Mouse (Mus musculus): ENCODE data around the gene Dand5.
A peak's percentile ranks its signal among the peaks of the same experiment; 100 is the strongest.

Gene Dand5

DNA sequence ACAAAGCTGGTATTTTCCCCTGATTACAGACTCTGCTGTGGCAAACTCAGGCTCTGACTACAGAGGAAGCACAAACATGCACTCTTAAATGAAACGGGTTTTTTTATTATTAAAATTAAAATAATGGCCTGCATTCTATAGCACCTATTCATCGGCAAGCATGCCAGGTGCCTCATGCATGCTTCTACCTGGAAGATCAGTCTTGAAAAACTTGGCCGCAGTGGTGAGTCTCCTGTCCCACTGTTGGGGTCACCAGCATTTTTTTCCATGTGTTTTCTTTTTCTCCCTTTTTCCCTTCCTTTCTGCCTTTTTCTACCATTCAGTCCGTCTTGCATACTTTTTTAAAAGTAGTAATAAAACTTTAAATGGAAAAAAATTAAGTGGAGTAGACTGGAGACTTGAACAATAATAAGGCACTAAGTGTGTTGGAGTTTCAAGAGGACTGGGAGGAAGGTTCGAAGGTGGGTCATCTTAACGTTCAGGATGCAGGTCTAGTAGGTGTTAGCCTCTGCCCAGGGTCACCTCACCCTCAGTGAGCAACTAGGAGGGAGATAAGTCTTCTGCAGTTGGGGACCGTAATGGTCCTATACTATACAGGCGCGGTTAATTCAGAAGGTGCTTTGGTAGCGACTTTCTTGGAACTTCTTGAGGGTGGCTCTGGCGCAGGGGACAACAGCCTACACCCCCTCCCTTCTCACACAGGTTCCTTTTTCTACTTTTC is 39.3 kb downstream of the Dand5 start:
- DNase-seq = no peak

DNA sequence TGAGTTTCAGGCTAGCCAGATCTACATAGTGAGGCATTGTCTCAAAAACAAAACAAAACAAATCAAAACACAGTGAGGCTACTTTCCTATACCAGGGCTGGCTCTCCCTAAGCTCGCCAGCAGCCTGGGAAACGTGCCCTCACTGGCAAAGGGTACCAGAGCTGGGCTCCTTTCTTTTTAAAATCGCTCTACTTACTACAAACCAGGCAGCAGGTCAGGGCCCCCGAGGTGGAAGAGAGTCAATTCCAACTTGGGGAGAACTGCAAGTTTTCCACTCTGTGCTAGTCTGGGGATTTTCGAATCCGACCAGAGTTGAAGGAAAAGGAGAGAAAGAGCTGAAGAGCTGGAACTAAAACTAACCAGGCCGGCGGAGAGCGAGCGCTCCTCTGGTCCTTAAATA is 39.9 kb downstream of the Dand5 start:
- no peak for DNase-seq

DNA sequence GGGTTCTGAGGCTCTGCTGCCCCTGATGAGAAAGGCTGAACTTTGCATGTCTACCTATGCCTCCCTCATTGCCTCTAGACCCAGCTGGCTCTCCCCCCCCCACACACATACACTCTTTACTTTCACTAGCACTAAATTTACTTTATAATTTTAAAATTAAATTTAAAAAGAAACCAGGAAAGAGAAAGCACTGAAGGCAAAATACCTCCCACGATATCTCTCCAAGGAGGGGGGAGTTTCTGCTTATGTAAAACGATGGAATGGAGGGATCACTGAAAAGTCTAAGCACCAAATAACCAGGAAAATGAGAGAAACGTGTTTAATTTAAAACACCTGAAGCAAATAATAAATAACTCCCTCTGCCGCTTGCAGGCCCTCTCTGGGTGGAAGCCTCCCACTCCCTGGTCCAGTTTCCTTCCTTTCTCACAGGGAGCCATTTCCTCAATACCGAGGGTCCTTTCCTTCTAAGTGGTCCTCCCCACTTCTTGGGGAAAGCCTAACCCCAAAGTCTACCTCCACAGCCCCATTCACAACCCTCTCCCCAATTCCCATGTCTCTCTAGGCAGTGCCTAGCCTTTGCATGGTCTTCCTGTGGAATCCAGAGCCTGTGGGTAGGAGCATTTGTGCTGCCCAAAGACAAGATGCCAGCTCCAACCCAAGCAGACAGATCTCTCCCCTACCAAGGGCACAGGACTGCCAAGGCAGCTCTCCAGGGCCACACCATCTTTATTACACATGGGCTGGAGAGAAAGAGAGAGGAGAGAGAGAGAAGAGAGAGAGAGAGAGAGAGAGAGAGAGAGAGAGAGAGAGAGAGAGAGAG is 40.7 kb downstream of the Dand5 start:
- no peak for DNase-seq

DNA sequence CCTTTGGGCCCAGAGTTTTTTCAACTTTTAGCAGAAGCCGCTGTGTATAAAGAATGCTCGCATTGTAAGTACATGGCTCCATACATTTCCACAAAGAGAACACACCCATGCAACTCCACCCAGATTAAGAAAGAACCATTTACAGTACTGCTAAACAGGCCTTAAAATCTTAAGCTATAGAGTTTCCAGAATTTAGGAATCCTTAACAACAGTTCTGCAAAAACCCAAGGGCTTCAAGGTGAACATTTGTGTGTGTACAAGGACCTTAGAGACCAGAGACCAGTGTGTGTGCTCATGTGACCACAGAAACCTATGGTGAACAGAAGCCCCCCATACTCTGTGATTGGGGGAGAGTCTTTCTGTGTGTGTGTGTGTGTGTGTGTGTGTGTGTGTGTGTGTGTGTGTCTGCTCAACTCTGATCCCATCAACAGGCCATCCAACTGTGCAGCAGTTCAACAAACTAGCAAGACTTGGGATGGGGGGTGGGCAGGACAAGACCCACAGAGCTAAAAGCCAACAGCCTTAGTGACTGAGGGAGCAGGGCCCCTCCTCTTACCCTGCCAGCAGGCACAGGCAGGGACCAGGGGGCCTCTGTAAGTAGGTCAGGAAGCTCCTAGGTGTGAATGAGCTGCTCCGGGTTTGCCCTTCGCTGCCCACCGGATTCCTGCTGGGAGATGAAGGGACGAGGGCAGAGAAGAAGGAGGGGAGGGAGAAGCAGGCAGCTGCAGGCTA is 41.5 kb downstream of the Dand5 start:
- no peak for DNase-seq

DNA sequence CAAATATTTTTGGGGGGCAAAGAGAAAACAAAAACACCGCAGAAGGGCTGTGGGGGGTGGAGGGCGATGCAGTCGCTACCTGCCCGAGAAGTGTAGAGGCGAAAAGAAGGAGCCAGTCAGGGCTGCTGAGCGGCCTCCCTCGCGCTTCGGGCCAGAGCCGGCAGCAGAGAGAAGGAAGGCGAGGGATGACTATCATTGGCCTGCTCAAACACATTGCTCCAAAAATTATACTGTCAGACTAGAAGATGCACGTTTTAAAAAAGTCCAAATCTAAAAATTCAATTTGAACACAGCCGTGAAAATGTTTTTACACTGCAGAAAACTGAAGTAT is 42.4 kb downstream of the Dand5 start:
- no peak for DNase-seq

DNA sequence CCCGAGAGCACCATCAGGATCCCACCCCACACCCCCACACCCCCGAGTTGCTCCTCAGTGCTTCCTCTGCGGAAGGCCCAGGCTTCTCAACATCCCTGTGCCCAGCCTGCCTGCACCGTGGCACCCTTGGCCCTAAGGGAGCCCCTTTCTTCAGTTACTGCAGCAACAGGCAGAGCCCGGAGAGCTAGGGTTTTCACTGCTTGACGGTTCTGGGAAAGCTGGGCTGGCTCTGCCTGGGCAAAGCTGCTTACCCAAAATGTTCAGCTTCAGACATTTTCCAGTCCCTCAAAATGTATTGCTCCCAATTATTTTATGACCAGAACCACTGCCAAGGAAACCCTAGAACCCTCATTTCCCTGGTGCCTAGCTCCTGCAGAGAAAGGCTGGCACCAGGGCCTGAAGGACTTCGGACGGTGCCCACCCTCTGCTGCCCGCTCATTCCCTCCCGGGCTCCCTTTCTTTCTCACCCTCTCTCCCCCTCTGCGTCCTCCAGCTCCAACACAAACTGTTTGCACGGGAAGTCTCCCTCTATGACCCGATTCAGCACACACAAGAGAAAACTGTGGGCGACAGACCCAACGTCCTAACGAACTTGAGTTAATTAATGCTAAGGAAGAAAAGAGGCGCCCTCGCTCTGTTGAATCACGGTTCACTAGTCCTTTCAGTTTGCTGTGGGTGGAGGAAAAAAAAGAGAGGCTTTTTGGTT is 43.0 kb downstream of the Dand5 start:
- DNase-seq = no peak

DNA sequence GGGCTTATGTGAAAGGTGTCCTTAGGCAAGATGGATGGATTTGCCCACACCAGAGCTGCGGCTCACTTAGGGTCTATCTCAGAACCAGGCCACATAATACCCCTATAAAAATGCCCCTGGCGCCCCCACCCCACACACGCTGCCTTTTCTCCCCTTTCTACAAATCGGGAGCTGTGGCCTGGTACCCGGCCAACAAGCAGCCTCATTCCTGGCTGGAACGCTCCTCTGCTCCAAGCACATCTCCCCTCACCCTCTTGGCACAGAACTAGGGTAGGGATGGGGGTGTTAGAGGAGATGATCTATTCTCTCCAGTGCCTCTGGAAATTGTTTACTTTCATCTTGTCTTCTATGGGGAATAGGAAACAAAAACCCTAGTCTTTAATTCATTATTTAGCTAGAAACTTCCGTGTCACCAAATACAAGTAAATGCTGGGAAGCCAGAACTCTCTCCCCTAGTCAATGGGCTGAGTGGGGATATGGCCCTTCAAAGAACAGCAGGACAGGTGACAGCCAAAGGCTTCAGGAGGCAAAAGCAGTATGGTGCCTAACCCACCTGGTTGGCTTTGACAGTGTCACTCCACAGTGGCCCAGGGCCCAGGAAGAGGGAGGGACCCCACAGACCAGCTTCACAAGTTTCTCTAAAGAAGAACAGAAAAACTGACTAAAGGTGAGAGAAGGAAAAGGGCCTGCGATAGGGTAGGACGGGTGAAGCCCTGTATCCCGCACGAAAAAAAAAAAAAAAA is 43.8 kb downstream of the Dand5 start:
- DNase-seq = peak; percentile 59

DNA sequence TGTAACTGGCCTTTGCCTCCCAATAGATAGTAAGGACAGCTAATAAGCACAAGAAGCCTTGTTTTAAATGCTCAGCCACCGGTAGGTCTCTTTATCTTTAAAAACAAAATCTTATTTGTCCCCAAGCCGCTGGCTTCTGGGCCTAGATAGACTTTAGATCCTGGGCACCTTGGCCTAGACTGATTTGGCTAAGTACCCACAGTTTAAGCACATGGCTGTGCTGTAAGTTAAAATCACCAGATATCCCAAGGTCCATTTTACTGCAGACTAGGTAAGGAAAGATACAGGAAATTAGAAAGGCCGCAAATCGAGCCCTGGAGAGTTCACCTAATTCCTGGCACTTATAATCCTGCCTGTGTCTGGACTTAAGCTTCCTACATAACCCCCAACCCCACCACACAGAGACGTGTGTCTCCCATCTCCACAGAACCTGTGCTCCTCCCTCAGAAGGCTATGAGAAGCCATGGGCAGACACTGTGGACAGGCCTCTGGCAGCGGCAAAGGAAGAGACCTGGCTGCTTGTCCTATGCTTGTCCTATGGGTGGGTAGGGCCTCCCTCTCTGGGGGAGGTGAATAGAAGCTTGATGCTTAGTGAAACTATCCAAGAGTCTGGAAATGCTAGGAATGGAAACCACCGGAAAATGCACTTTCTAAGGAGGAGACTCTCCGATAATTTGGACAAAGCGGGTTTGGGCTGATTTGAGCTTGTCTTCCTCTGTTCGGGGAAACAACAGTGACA is 44.6 kb downstream of the Dand5 start:
- DNase-seq = no peak

DNA sequence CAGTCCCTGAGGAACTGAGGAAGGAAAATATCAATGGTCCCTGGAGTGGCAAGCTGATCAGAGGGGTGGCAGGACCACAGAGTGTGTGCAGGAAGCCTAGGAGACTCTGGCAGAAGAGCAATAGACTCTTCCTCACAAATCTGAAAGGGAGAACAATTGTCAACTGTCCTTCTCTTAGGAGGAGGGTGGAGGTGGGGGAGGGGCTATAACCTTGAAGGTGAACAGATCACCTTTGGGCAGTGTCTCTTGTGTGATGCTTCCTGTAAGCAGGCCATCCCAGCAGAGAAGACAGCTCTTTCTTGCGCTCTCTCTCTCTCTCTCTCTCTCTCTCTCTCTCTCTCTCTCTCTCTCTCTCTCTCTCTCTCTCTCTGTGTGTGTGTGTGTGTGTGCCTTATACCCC is 46.1 kb downstream of the Dand5 start:
- no peak for DNase-seq

DNA sequence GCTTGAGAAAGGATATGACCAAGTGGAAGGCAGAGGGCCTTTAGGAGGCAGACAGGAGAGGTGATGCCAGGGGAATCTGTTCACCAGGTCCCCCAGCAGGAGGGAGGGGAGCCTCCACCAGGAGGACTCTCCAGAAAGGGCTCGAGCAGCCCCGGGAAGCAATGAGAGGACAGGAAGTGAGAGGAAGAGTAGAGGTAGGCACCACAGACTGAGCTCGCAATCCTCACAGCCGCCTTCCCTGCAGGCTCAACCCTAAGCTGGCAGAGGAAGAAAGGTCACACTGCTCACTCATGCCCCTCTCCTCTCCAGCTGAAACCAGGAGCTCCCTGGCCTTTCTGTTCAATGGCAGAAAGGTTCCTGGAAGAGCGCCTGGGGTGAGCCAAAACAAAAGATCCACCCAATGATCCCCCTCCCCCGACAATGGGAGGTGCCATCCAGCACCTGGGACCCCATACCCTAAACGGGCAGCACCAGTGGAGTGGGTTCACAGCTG is 47.0 kb downstream of the Dand5 start:
- no peak for DNase-seq

DNA sequence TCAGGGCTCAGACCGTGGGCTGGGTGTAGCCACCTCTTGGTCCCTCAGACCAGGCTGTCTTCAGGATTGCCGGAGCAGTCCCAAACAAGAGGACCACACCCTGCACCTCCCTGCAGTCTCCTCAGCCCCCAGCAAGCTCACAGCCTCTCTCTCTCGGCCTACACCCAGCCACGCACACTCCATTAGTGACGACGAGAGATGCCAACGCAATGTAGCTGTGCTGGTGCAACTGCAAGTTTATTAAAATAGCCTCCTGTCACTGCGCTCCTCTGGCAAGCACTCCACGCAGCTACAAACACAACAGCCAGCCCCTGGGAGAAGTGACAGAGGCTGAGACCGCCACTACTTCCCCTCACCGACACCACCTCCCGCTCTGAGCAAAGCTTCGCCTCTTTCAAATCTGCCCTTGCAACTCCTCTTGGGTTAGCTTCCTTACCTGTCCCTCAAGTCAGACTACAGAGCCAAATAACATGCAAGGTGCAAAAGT is 47.5 kb downstream of the Dand5 start:
- peak; percentile 58 for DNase-seq

DNA sequence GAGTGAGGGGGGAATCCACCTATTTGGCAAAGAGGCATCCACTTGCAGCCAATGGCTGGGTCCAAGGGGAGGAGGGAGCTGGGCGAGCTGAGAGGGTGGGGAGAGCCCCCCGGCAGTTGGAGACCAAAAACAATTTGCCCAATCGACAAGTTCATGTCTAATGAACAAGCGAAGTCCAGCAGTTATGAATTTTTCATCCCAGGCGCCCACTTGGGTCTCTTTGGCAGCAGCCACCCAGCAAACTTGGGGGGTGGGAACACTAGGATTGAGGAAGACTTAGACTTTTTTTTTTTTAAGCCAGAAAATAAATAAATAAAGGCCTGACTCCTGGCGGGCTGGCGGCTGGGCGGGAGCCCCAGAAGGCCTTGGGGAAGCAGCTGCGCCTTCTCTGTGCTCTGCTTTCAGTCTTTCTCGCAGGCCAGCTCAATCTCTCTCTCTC is 48.1 kb downstream of the Dand5 start:
- DNase-seq = peak; percentile 73

DNA sequence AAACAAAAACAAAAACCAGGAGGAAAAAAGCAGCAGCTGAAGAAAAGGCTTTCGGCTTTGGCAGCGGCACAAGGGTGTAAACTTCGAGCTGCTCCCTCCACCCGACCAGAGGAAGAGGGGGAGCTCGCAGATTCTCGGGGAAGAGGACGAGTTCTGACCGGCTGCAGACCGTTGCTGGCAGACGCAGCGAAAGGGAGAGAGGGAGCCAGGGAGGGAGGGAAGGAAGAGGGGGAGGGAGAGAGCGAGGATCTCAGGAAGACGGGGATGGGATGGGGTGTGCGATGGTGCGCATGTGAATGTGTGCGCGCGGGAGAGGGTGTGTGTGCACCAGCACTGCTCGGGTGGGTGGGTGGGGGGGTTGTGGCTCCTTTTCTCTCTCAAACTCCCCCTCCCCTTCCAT is 48.8 kb downstream of the Dand5 start:
- peak; percentile 84 for DNase-seq

DNA sequence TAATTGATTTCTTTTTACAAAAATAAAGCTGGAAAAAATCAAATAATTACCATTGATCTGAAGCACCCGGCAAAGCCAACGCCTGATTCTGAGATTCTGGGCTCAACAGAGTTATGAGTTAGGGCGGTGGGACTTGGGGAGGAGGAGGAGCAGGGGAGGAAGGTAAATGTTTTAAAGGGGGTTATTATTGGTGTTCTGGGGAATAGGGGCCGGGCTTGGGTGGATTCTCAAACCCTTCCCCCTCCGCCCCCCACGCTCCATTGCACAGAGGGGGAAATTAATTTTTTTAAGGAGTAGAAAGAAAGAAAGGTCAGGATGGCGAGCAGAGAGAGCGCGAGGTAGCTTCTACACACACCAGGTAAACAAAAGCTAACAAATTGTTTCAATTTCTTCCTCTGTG is 49.3 kb downstream of the Dand5 start:
- DNase-seq = peak; percentile 69

DNA sequence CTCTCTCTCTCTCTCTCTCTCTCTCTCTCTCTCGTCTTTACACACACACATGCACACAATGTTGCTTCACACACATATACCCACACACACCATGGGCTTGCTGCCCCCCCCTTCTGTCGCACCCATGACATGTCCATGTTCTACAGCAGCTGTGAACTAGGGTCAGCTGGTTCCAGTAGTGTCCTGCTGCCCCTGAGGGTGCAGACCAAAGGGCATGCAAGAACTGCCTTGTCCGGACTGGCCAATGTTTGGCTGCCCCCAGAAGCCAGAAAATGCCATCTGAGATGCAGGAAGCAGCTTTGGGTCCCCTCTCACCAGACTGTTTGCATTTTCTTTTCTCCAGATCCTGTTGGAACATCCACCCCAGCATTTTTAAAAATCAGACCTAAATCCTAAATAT is 50.0 kb downstream of the Dand5 start:
- no peak for DNase-seq

DNA sequence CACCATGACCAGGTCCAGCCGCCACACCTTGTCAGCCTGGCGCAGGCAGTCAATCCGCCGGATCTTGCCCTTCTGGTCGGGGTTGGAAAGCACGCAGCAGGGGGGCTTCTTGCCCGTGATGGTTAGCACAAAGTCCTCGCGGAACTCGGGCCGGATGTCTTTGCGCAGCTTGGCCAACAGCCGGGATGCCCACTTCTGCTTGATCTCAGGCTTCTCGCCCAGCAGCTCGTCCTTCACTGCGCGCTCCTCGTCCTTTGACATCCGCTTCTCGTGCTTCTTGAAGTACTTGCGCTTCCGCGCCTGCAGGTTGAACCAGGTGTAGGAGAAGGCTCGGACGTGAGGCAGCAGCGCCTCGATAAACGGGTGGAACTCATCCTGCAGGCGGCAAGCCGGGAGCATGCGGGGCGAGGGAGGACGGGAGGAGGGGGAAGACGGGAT is 50.7 kb downstream of the Dand5 start:
- DNase-seq = peak; percentile 84

DNA sequence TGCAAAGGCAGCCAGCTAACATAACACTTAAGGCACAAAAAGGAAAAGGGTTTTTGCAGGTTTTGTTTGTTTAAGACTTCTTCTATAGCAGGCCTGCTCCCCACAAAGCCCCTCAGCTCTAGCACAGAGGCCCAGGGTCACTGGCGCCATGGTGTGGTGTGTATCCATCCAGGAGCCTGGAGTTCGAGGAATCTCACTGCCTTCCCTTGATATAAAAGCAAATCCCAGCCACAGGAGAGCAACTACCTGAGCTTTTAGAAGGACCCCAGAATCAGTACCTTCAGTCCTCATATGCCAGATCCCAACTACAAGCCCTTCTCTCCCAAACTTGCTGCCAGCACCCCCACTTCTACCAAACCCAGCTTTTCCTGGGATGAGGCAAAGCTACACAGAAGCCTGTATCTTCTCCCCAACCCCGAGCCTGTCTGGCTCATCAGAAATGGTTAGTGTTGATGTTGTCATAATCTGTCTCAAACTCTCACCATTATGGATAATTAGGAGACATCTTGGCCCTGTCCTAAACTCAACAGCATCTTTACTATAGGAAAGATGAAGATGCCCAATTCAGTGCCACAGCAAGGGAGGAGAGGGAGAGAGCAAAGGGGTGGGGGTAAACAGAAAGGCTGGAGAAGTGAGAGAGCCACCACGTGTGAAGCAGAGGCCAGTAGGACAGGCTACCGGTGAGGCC is 51.5 kb downstream of the Dand5 start:
- no peak for DNase-seq

DNA sequence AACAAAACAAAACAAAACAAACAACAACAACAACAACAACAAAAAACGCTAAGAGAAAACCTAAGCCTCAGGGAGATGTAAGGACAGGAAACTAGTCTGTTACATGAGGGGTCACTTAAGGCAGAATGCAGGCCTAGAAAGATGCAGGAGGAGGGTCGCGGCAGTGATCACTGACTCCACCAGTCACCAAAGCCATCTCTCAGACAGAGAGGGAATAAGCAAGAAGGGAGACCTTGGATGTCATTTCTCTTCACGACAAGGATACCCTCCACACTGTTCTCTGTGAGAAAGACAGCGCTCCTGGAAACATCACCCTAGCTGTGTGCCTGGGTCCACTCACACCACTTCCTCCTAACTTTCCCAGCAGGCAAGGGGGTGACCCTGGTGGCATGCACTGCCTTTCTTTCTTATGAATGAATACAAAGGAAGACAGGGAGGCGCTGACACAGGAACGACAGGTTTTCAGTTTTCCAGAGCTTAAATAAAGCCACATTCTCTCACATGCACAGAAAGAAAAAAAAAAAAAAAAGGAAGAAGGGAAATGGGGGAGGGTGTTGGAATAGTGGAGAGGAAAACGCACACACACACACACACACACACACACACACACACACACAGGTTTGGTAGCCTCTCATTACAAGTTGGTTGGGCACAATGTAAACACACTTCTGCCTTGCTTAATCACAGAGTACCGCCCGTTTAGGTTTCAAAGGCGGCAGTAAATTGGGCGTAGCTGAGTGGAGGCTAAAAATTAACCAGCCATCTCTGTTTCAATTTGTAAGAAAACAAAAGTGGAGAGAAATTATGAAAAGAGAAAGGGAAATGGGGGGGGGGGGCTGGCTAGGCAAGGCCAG is 52.3 kb downstream of the Dand5 start:
- DNase-seq = no peak

DNA sequence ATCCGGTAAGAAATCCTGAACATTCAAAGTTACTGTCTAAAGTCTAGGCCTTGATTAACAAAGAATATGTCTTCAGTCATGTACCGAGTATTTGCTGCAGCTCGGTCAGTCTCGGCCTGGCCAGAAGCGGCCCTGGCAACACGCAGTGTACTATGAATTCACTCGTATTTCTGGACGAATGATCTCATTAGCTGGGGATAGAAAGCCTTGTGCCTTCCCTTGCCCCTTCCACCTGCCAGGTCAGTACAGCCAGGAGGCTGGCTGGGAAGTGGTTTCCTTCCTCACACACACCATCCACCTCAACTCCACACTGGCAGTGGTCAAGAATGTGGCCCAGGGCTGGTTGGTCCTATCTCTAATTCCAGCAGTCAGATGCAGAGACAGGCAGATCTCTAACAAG is 53.3 kb downstream of the Dand5 start:
- DNase-seq = peak; percentile 68
